Mouse (Mus musculus) kidney, adult 2 months (tissue): ENCODE measurements around the gene Kdm5a. TPM values are rescaled to one million over a fixed set of nuclear protein-coding genes. Genes with fewer than 3 reads are reported as not detected.

Experiments
- DNase-seq: peaks from one replicate; pipeline ENCODE4 v3.0.0; 2021
- H3K27ac ChIP-seq: fragments of 200-500 bp; 2 replicates; pipeline ENCODE4 v1.5.1; 2012; ENCODE audit warnings: low read depth, low read length, control low read depth, inconsistent platforms; ENCODE audit not compliant: insufficient read depth
- H3K27me3 ChIP-seq: fragments of 200-500 bp; replicated peaks from 2 replicates; pipeline ENCODE4 v1.6.1; 2012; ENCODE audit warnings: mild to moderate bottlenecking, moderate library complexity, low read length, inconsistent platforms; ENCODE audit not compliant: control insufficient read depth, insufficient read depth
- H3K36me3 ChIP-seq: fragments of 200-500 bp; 2 replicates; pipeline ENCODE4 v1.6.1; 2012; ENCODE audit warnings: mild to moderate bottlenecking, moderate library complexity, low read length, inconsistent platforms; ENCODE audit not compliant: control insufficient read depth, insufficient read depth
- H3K4me1 ChIP-seq: fragments of 200-500 bp; 2 replicates; pipeline ENCODE4 v1.6.1; 2011; ENCODE audit warnings: low read length; ENCODE audit not compliant: control insufficient read depth, insufficient read depth
- H3K4me3 ChIP-seq: fragments of 200-500 bp; 2 replicates; pipeline ENCODE4 v1.5.1; 2011; ENCODE audit warnings: mild to moderate bottlenecking, low read depth, low read length, control low read depth; ENCODE audit not compliant: insufficient read depth
- CTCF ChIP-seq: fragments of 200-500 bp; conservative IDR thresholded peaks from 2 replicates; pipeline ENCODE4 v1.5.1; 2011; ENCODE audit warnings: low read depth, mild to moderate bottlenecking, control low read depth, low read length, moderate library complexity, mixed read lengths; ENCODE audit not compliant: insufficient read depth, insufficient read length
- POLR2A ChIP-seq: fragments of 200-500 bp; IDR thresholded peaks from one replicate; pipeline ENCODE4 v1.6.1; 2011; ENCODE audit warnings: low read depth, low read length, control low read depth
- WGBS: fragments of 180-500 bp; shearing (Covaris S2); methylation state at CpG from one replicate; pipeline ENCODE4 v1.1.7; 2018; 5-methylcytosine and 5-hydroxymethylcytosine counted together
- polyA plus RNA-seq: library from polyadenylated mRNA; depleted of rRNA; stranded (reverse); fragments of >200 nt; gene quantifications from 2 replicates; pipeline ENCODE4 v1.2.3, GENCODE M21; 2012

The Kdm5a gene
- polyA plus RNA-seq, 1 experiment, result 4.3 TPM

DNA sequence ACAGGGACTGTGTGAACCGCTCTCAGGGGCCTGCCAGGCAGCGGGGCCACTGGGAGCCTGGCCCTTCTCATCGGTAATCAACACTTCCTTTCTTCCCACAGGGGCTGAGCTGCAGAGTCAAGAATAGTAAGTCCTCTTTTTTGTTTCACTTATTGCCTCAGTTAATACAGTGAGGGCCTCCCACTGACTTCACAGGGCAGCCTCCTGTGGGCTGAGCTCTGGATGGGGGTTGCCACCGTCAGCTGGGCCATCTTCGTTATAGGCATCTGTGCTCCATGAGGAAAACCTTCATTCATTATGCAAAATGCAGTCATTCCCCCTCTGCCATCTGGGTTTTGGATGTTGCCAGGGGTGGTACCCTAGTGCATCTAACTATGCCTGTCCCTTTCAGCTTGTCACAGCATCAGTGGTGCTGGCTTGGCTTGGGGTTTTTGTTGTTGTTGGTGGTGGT, 108.1 kb downstream of the Kdm5a start:
- no peaks in the 10 kb centered on the region for H3K36me3 ChIP-seq
- TF ChIP-seq POLR2A, result no peak
- TF ChIP-seq CTCF, result no peak
- no peak for DNase-seq
- H3K27me3 ChIP-seq, result no peaks in the 10 kb centered on the region
- H3K4me1 ChIP-seq, result peaks cover 2% of the 10 kb centered on the region
- H3K4me3 ChIP-seq, result no peak overlapping the region
- H3K27ac ChIP-seq, result no peak overlapping the region
- 69% methylated on average over 5 of the region's 5 CpGs for WGBS

DNA sequence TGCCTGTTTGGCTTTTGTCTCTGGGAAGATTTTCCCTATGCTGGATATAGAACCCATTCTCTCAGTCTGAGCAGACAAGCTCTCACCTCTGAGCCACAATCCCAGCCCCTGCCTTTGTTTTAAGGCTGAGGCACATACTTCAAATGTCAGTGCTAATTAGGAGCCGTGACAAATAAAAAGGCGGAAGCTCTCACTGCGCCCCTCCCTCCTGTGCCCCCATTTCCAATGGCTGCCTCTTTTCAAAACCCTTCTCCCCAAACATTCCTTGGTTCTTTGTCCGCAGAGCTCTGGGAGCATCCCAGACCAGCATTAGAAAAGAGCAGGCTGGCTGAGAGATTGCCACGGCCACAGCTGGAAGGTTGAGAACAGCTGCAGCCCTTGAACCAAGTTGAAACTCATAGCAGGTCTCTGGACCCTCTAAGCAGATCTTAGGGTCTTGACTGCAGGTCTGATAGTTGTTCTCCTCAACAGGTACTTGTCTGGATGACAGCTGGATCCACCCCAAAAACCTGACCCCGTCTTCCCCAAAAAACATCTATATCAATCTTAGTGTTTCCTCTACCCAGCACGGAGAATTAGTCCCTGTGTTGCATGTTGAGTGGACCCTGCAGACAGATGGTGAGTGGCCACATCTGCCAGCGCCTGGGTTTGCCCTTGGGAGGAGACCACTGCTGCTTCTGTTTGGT, 108.7 kb downstream of the Kdm5a start:
- no peak for DNase-seq
- Histone ChIP-seq H3K4me1 (no peaks in the 10 kb centered on the region; the same call in 1 of the 2 replicates), H3K36me3 (no peaks in the 10 kb centered on the region), H3K27me3 (no peaks in the 10 kb centered on the region), H3K27ac (no peak overlapping the region), H3K4me3 (no peak overlapping the region)
- 68% methylated on average over 8 of the region's 8 CpGs for WGBS
- TF ChIP-seq POLR2A (no peak), CTCF (no peak)

DNA sequence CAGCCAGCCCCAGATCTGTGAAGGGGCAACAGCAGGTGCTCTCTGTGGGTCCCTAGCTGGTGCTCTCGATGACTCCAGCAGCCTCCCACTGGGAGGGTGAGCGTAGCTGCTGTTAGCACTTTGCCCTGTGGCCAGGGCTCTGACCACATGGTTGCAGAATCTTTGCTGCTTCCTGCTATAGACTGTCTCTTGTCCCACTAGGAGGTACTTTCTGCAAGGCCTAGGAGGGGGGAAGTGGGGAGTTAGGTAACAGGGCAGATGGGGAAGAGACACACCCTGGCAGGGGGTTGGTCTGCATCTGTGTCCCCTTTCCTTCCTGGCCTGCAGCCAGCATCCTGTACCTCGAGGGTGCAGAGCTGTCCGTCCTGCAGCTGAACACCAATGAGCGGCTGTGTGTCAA, 109.5 kb downstream of the Kdm5a start:
- Histone ChIP-seq H3K4me3 (no peak overlapping the region), H3K27me3 (no peaks in the 10 kb centered on the region), H3K27ac (no peak overlapping the region), H3K36me3 (no peaks in the 10 kb centered on the region), H3K4me1 (no peaks in the 10 kb centered on the region; the same call in 1 of the 2 replicates)
- peak; percentile 63 for DNase-seq
- WGBS, result 32% methylated on average over 5 of the region's 5 CpGs
- TF ChIP-seq CTCF (no peak), POLR2A (no peak)

DNA sequence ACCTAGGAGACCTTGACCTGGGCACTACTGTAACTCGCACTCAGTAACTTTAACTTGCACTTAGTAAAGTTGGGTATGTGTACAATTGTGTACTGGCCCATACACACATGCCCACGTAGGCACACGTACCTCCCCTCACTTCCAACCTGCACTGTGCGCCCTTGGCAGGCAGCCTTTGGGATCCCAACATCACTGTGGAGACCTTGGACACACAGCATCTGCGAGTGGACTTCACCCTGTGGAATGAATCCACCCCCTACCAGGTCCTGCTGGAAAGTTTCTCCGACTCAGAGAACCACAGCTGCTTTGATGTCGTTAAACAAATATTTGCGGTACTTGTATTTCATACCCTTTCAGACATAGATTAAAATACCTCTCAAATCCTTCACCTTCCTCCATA, 111.4 kb downstream of the Kdm5a start:
- Histone ChIP-seq H3K36me3 (no peaks in the 10 kb centered on the region), H3K4me3 (no peak overlapping the region), H3K27ac (no peak overlapping the region), H3K4me1 (no peaks in the 10 kb centered on the region; the same call in 1 of the 2 replicates), H3K27me3 (no peaks in the 10 kb centered on the region)
- TF ChIP-seq CTCF (no peak), POLR2A (no peak)
- WGBS, result 49% methylated on average over 8 of the region's 8 CpGs
- peak; percentile 79 for DNase-seq

DNA sequence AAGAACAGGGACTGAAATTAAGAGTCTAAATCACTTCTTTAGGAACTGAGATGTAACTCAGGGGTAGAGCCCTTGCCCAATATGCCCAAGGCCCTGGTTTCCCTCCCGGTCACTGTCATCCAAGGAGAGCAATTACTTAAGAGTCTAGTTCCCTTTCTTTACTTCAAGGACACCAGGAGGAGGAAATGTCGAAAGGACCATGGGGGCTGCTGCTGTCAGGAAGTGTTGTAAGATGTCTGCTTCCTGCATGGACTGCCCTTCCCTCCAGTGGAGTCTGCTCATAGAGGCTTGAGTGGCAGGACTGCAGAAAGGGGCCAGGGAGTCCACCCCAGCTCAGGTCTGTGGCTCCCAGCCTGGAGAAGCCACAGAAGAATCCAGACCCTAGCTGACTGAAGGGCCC, 115.4 kb downstream of the Kdm5a start:
- 76% methylated on average over 2 of the region's 2 CpGs for WGBS
- DNase-seq, result no peak
- TF ChIP-seq POLR2A (no peak), CTCF (no peak)
- Histone ChIP-seq H3K27ac (no peak overlapping the region), H3K36me3 (no peaks in the 10 kb centered on the region; the same call in 1 of the 2 replicates), H3K27me3 (no peaks in the 10 kb centered on the region), H3K4me1 (no peaks in the 10 kb centered on the region; the same call in 1 of the 2 replicates), H3K4me3 (no peak overlapping the region)

DNA sequence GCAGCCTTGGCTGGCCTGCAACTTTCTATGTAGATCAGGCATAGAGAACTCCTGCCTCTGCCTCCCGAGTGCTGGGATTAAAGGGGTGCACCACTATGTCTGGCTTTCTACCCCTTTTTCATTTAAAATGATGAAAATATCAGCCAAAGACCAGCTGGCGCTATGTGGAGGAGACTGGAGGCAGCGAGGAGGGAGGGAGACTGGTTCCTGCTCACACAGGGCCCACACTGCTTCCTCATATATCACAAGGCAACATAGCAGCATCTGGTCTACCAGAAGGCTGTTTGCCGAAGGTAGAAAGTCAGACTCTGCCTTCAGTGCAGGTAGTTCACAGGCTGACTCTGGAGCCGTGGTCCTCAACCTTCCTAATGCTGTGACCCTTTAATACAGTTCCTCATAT, 116.4 kb downstream of the Kdm5a start:
- no peaks in the 10 kb centered on the region; the same call in 1 of the 2 replicates for H3K36me3 ChIP-seq
- H3K4me3 ChIP-seq, result no peak overlapping the region
- WGBS, result 93% methylated on average over 5 of the region's 5 CpGs
- no peak for TF ChIP-seq CTCF
- TF ChIP-seq POLR2A, result no peak
- no peaks in the 10 kb centered on the region; the same call in 1 of the 2 replicates for H3K4me1 ChIP-seq
- H3K27ac ChIP-seq, result no peak overlapping the region
- no peak for DNase-seq
- no peaks in the 10 kb centered on the region for H3K27me3 ChIP-seq

DNA sequence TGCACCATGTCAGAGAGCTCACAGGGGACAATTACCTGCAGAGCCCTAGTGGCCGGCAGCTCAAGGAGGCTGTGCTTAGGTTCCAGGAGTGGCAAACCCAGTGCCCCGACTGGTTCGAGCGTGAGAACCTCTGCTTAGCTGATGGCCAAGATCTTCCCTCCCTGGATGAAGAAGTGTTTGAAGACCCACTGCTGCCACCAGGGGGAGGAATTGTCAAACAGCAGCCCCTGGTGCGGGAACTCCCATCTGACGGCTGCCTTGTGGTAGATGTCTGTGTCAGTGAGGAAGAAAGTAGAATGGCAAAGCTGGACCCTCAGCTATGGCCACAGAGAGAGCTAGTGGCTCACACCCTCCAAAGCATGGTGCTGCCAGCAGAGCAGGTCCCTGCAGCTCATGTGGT, 117.6 kb downstream of the Kdm5a start:
- TF ChIP-seq POLR2A (no peak), CTCF (peak; percentile 37)
- H3K36me3 ChIP-seq, result no peaks in the 10 kb centered on the region; the same call in 1 of the 2 replicates
- WGBS, result 91% methylated on average over 6 of the region's 6 CpGs
- H3K4me3 ChIP-seq, result no peak overlapping the region
- no peaks in the 10 kb centered on the region for H3K27me3 ChIP-seq
- no peaks in the 10 kb centered on the region for H3K4me1 ChIP-seq
- H3K27ac ChIP-seq, result no peak overlapping the region
- DNase-seq, result peak; percentile 29

DNA sequence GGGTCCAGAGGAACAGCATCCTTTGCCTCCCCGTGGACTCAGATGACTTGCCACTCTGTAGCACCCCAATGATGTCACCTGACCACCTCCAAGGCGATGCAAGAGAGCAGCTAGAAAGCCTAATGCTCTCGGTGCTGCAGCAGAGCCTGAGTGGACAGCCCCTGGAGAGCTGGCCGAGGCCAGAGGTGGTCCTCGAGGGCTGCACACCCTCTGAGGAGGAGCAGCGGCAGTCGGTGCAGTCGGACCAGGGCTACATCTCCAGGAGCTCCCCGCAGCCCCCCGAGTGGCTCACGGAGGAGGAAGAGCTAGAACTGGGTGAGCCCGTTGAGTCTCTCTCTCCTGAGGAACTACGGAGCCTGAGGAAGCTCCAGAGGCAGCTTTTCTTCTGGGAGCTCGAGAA, 118.1 kb downstream of the Kdm5a start:
- TF ChIP-seq POLR2A (no peak), CTCF (no peak)
- H3K27ac ChIP-seq, result no peak overlapping the region
- no peak for DNase-seq
- no peaks in the 10 kb centered on the region for H3K4me1 ChIP-seq
- 91% methylated on average over 14 of the region's 14 CpGs for WGBS
- H3K36me3 ChIP-seq, result no peaks in the 10 kb centered on the region; the same call in 1 of the 2 replicates
- no peak overlapping the region for H3K4me3 ChIP-seq
- no peaks in the 10 kb centered on the region for H3K27me3 ChIP-seq
